Mouse (Mus musculus): ENCODE measurements around the gene Cd4. TPM values are rescaled to one million over a fixed set of nuclear protein-coding genes. Genes with fewer than 3 reads are reported as not detected.
"Not testable (repeated sequence)": the region's sequence is repeated elsewhere in the genome, so short reads cannot be mapped to it uniquely, and the experiment has no call there.

Gene Cd4
- total and polyA plus RNA-seq, 2 experiments from 2014 or later, result 0.25 to 2.8 TPM

- peaks cover 11% of the 10 kb centered on the region; the same call in 1 of the 2 replicates for H3K36me3 ChIP-seq (ENCODE audit: insufficient read depth, low read length)
- 12% methylated on average over 15 of the region's 15 CpGs for WGBS
- 0 out of 2 replicates have a peak within 1 kb of the TSS, but pooled peaks have one; percentile 9 for H3K9ac ChIP-seq (replicated peaks; ENCODE audit: low read length, poor library complexity, severe bottlenecking)
- no peak for TF ChIP-seq CTCF (IDR thresholded peaks at IDR 0.05)
- ATAC-seq (ENCODE audit: low FRiP score) (0 out of 2 replicates have a peak, but pooled peaks have one; percentile 1), DNase-seq (ENCODE audit: low spot score) (peak; percentile 51)
- H3K9me3 ChIP-seq (ENCODE audit: low read length), result no peaks in the 10 kb centered on the region
- H3K27me3 ChIP-seq (ENCODE audit: insufficient read depth, low read length), result no peaks in the 10 kb centered on the region
- H3K4me3 ChIP-seq (ENCODE audit: low read depth, low read length), result no peak within 1 kb of the TSS
- no peak within 1 kb of the TSS for H3K27ac ChIP-seq (ENCODE audit: low read depth, low read length)
- H3K4me2 ChIP-seq (ENCODE audit: low read depth, low read length, poor library complexity, severe bottlenecking), result no peak within 1 kb of the TSS
- no peaks in the 10 kb centered on the region for H3K4me1 ChIP-seq (ENCODE audit: insufficient read depth, low read length)
These were observed 47.5 kb downstream of the Cd4 start, which contains the start of gene Gnb3 for GRCm38 (mm10) chr6:124840241-124841167. TSS of gene Gnb3 (minus strand) at chr6:124840275.

- Histone ChIP-seq H3K4me3 (ENCODE audit: low read depth, low read length) (no peak overlapping the region), H3K27ac (ENCODE audit: low read depth, low read length) (no peak overlapping the region), H3K4me2 (ENCODE audit: low read depth, low read length, poor library complexity, severe bottlenecking) (no peak overlapping the region), H3K9me3 (ENCODE audit: low read length) (no peaks in the 10 kb centered on the region), H3K27me3 (ENCODE audit: insufficient read depth, low read length) (no peaks in the 10 kb centered on the region), H3K4me1 (ENCODE audit: insufficient read depth, low read length) (no peaks in the 10 kb centered on the region), H3K36me3 (ENCODE audit: insufficient read depth, low read length) (peaks cover 4% of the 10 kb centered on the region; the same call in 1 of the 2 replicates), H3K9ac (replicated peaks; ENCODE audit: low read length, poor library complexity, severe bottlenecking) (no peak overlapping the region)
- DNase-seq (ENCODE audit: low spot score) (no peak), ATAC-seq (ENCODE audit: low FRiP score) (peak; percentile 18; the same call in 1 of the 2 replicates)
- WGBS, result 13% methylated on average over 8 of the region's 8 CpGs
- TF ChIP-seq CTCF (IDR thresholded peaks at IDR 0.05), result no peak
These were observed 48.2 kb downstream of the Cd4 start for GRCm38 (mm10) chr6:124839805-124840204.

GRCm38 (mm10) chr6:124836411-124836810 is 51.6 kb downstream of the Cd4 start:
- no peaks in the 10 kb centered on the region for H3K36me3 ChIP-seq (ENCODE audit: insufficient read depth, low read length)
- H3K27me3 ChIP-seq (ENCODE audit: insufficient read depth, low read length), result no peaks in the 10 kb centered on the region
- H3K4me2 ChIP-seq (ENCODE audit: low read depth, low read length, poor library complexity, severe bottlenecking), result no peak overlapping the region
- no peak overlapping the region for H3K27ac ChIP-seq (ENCODE audit: low read depth, low read length)
- no peak for TF ChIP-seq CTCF (IDR thresholded peaks at IDR 0.05)
- WGBS, result 81% methylated on average over 7 of the region's 7 CpGs
- no peak overlapping the region for H3K9ac ChIP-seq (replicated peaks; ENCODE audit: low read length, poor library complexity, severe bottlenecking)
- H3K9me3 ChIP-seq (ENCODE audit: low read length), result no peaks in the 10 kb centered on the region
- H3K4me3 ChIP-seq (ENCODE audit: low read depth, low read length), result no peak overlapping the region
- no peak for DNase-seq (ENCODE audit: low spot score)
- ATAC-seq (ENCODE audit: low FRiP score), result no peak
- no peaks in the 10 kb centered on the region for H3K4me1 ChIP-seq (ENCODE audit: insufficient read depth, low read length)

GRCm38 (mm10) chr6:124835531-124835930 is 52.5 kb downstream of the Cd4 start:
- Histone ChIP-seq H3K36me3 (ENCODE audit: insufficient read depth, low read length) (no peaks in the 10 kb centered on the region), H3K9me3 (ENCODE audit: low read length) (no peaks in the 10 kb centered on the region), H3K4me1 (ENCODE audit: insufficient read depth, low read length) (no peaks in the 10 kb centered on the region), H3K9ac (replicated peaks; ENCODE audit: low read length, poor library complexity, severe bottlenecking) (no peak overlapping the region), H3K27ac (ENCODE audit: low read depth, low read length) (no peak overlapping the region), H3K4me2 (ENCODE audit: low read depth, low read length, poor library complexity, severe bottlenecking) (no peak overlapping the region), H3K27me3 (ENCODE audit: insufficient read depth, low read length) (no peaks in the 10 kb centered on the region), H3K4me3 (ENCODE audit: low read depth, low read length) (no peak overlapping the region)
- 65% methylated on average over 10 of the region's 10 CpGs for WGBS
- ATAC-seq (ENCODE audit: low FRiP score) (no peak), DNase-seq (ENCODE audit: low spot score) (no peak)
- TF ChIP-seq CTCF (IDR thresholded peaks at IDR 0.05), result no peak

GRCm38 (mm10) chr6:124834512-124835081 is 53.4 kb downstream of the Cd4 start:
- H3K4me2 ChIP-seq (ENCODE audit: low read depth, low read length, poor library complexity, severe bottlenecking), result no peak overlapping the region
- H3K4me1 ChIP-seq (ENCODE audit: insufficient read depth, low read length), result peaks cover 4% of the 10 kb centered on the region
- TF ChIP-seq CTCF (IDR thresholded peaks at IDR 0.05), result no peak
- DNase-seq (ENCODE audit: low spot score) (no peak), ATAC-seq (ENCODE audit: low FRiP score) (no peak)
- H3K36me3 ChIP-seq (ENCODE audit: insufficient read depth, low read length), result no peaks in the 10 kb centered on the region
- H3K9ac ChIP-seq (replicated peaks; ENCODE audit: low read length, poor library complexity, severe bottlenecking), result no peak overlapping the region
- WGBS, result 85% methylated on average over 6 of the region's 6 CpGs
- H3K27ac ChIP-seq (ENCODE audit: low read depth, low read length), result no peak overlapping the region
- H3K9me3 ChIP-seq (ENCODE audit: low read length), result no peaks in the 10 kb centered on the region
- H3K27me3 ChIP-seq (ENCODE audit: insufficient read depth, low read length), result no peaks in the 10 kb centered on the region
- no peak overlapping the region for H3K4me3 ChIP-seq (ENCODE audit: low read depth, low read length)

GRCm38 (mm10) chr6:124831649-124832048 is 56.4 kb downstream of the Cd4 start:
- ATAC-seq (ENCODE audit: low FRiP score), result no peak
- no peak for DNase-seq (ENCODE audit: low spot score)
- WGBS, result 94% methylated on average over 8 of the region's 8 CpGs

GRCm38 (mm10) chr6:124831199-124831598 is 56.8 kb downstream of the Cd4 start:
- H3K4me2 ChIP-seq (ENCODE audit: low read depth, low read length, poor library complexity, severe bottlenecking); H3K4me1 ChIP-seq (ENCODE audit: insufficient read depth, low read length); H3K4me3 ChIP-seq (ENCODE audit: low read depth, low read length); H3K9ac ChIP-seq (replicated peaks; ENCODE audit: low read length, poor library complexity, severe bottlenecking); H3K27ac ChIP-seq (ENCODE audit: low read depth, low read length); DNase-seq (ENCODE audit: low spot score); H3K36me3 ChIP-seq (ENCODE audit: insufficient read depth, low read length); H3K27me3 ChIP-seq (ENCODE audit: insufficient read depth, low read length); ATAC-seq (ENCODE audit: low FRiP score); H3K9me3 ChIP-seq (ENCODE audit: low read length): not testable (repeated sequence)
- 92% methylated on average over 4 of the region's 4 CpGs for WGBS

More at GRCm38 (mm10) chr6:124831649-124832048, 56.4 kb downstream of the Cd4 start:
- Histone ChIP-seq H3K36me3 (ENCODE audit: insufficient read depth, low read length) (no peaks in the 10 kb centered on the region), H3K4me2 (ENCODE audit: low read depth, low read length, poor library complexity, severe bottlenecking) (no peak overlapping the region), H3K27me3 (ENCODE audit: insufficient read depth, low read length) (no peaks in the 10 kb centered on the region), H3K4me3 (ENCODE audit: low read depth, low read length) (no peak overlapping the region), H3K27ac (ENCODE audit: low read depth, low read length) (no peak overlapping the region), H3K9me3 (ENCODE audit: low read length) (no peaks in the 10 kb centered on the region), H3K4me1 (ENCODE audit: insufficient read depth, low read length) (peaks cover 4% of the 10 kb centered on the region), H3K9ac (replicated peaks; ENCODE audit: low read length, poor library complexity, severe bottlenecking) (no peak overlapping the region)
- TF ChIP-seq CTCF (IDR thresholded peaks at IDR 0.05), result no peak

All from midbrain, postnatal 0 days (tissue).